9 mouse cellular contexts compared by ENCODE assay signal in genomic region chr19:40240838-40241689, GRCm38 (mm10). TPM values are rescaled to one million over a fixed set of nuclear protein-coding genes. Genes with fewer than 3 reads are reported as not detected.
DNase-seq lines count a peak whose midpoint lies in the region; ATAC-seq and TF ChIP-seq lines count a peak whose summit lies in the region.
"Had no signal": no experiment of that assay in that cellular context is flagged by ENCODE, and none has a peak within 500 bp of the region (broad histone marks: within the 10 kb centered on the region; RNA-seq: fewer than 3 reads in every experiment).

No protein-coding gene starts in this region.

- peak overlapping the region; percentile 31; the same call in 1 of the 2 replicates for H3K9ac ChIP-seq in heart, embryonic 16.5 days (ENCODE audit: low read length)
- no peak overlapping the region for H3K9ac ChIP-seq in liver, postnatal 0 days (replicated peaks)
- H3K9ac ChIP-seq in stomach, embryonic 15.5 days: no peak overlapping the region

- no peaks in the 10 kb centered on the region for H3K9me3 ChIP-seq in heart, embryonic 16.5 days (replicated peaks; ENCODE audit: control insufficient read depth, low read length)
- no peaks in the 10 kb centered on the region for H3K9me3 ChIP-seq in liver, postnatal 0 days (ENCODE audit: low read length)
- H3K9me3 ChIP-seq in stomach, embryonic 15.5 days: no peaks in the 10 kb centered on the region

- DNase-seq in adrenal gland, postnatal 14 days: peak; percentile 26
- no peak for DNase-seq in adrenal gland, adult 8-10 months
- no peak for DNase-seq in testis, postnatal 14 days (ENCODE audit: low spot score)
- DNase-seq in liver, postnatal 0 days: no peak
- DNase-seq in urinary bladder, postnatal 36 days (ENCODE audit: low spot score in 2 of 2): no peak

- peak overlapping the region; percentile 19 for H3K27ac ChIP-seq in testis, adult 2 months (ENCODE audit: control insufficient read depth, insufficient read depth, low read depth, low read length)
- H3K27ac ChIP-seq in heart, embryonic 16.5 days (ENCODE audit: low read length): peak overlapping the region; percentile 86
- H3K27ac ChIP-seq in liver, postnatal 0 days (ENCODE audit: low read depth): peak overlapping the region; percentile 45; the same call in 1 of the 2 replicates
- peak overlapping the region; percentile 31; the same call in 1 of the 2 replicates for H3K27ac ChIP-seq in stomach, embryonic 15.5 days

- ATAC-seq in heart, embryonic 16.5 days (replicated peaks; ENCODE audit: extremely low read depth, insufficient read depth, low FRiP score): peak; percentile 78
- peak; percentile 31; the same call in 1 of the 2 replicates for ATAC-seq in liver, postnatal 0 days
- ATAC-seq in stomach, embryonic 15.5 days (ENCODE audit: insufficient read depth, low FRiP score, low read depth): peak; percentile 28; the same call in 1 of the 2 replicates

- TF ChIP-seq POLR2A in testis, adult 2 months (IDR thresholded peaks at IDR 0.05; ENCODE audit: control insufficient read depth, low read depth, low read length): no peak

- 0 out of 2 replicates have a peak overlapping the region, but pooled peaks have one; percentile 20 for H3K4me2 ChIP-seq in heart, embryonic 16.5 days (ENCODE audit: low read depth, low read length)
- no peak overlapping the region for H3K4me2 ChIP-seq in liver, postnatal 0 days (ENCODE audit: low read depth, low read length)
- no peak overlapping the region for H3K4me2 ChIP-seq in stomach, embryonic 15.5 days

- TF ChIP-seq CTCF in testis, adult 2 months (IDR thresholded peaks at IDR 0.05; ENCODE audit: control insufficient read depth, insufficient read depth, insufficient replicate concordance, low read depth, low read length): no peak
- no peak for TF ChIP-seq CTCF in liver, postnatal 0 days (IDR thresholded peaks at IDR 0.05; ENCODE audit: low read depth)

- H3K27me3 ChIP-seq in testis, adult 2 months (ENCODE audit: control insufficient read depth, insufficient read depth, low read length): no peaks in the 10 kb centered on the region
- no peaks in the 10 kb centered on the region for H3K27me3 ChIP-seq in heart, embryonic 16.5 days (ENCODE audit: control insufficient read depth, insufficient read depth, low read length)
- H3K27me3 ChIP-seq in liver, postnatal 0 days (ENCODE audit: insufficient read depth, low read length): no peaks in the 10 kb centered on the region
- no peaks in the 10 kb centered on the region for H3K27me3 ChIP-seq in stomach, embryonic 15.5 days (replicated peaks)

- no peaks in the 10 kb centered on the region for H3K4me1 ChIP-seq in testis, adult 2 months (ENCODE audit: control insufficient read depth, insufficient read depth, low read length)
- peaks cover 29% of the 10 kb centered on the region for H3K4me1 ChIP-seq in heart, embryonic 16.5 days (ENCODE audit: control insufficient read depth, insufficient read depth, low read length)
- H3K4me1 ChIP-seq in liver, postnatal 0 days (ENCODE audit: insufficient read depth): 0 out of 2 replicates have a peak, but pooled peaks cover 4% of the 10 kb centered on the region
- peaks cover 9% of the 10 kb centered on the region; the same call in 1 of the 2 replicates for H3K4me1 ChIP-seq in stomach, embryonic 15.5 days

- H3K4me3 ChIP-seq in testis, adult 2 months (ENCODE audit: control insufficient read depth, low read depth, low read length): no peak overlapping the region
- H3K4me3 ChIP-seq in heart, embryonic 16.5 days (ENCODE audit: low read length): no peak overlapping the region
- H3K4me3 ChIP-seq in liver, postnatal 0 days (ENCODE audit: low read depth, low read length): no peak overlapping the region
- no peak overlapping the region for H3K4me3 ChIP-seq in stomach, embryonic 15.5 days (replicated peaks)

- no peaks in the 10 kb centered on the region for H3K36me3 ChIP-seq in testis, adult 2 months (ENCODE audit: control insufficient read depth, insufficient read depth, low read length)
- H3K36me3 ChIP-seq in heart, embryonic 16.5 days (ENCODE audit: control insufficient read depth, insufficient read depth): peaks cover 9% of the 10 kb centered on the region; the same call in 1 of the 2 replicates
- peaks cover 16% of the 10 kb centered on the region for H3K36me3 ChIP-seq in liver, postnatal 0 days (replicated peaks; ENCODE audit: insufficient read depth, low read length)
- 0 out of 2 replicates have a peak, but pooled peaks cover 4% of the 10 kb centered on the region for H3K36me3 ChIP-seq in stomach, embryonic 15.5 days

- no peak for TF ChIP-seq EP300 in liver, postnatal 0 days (IDR thresholded peaks at IDR 0.05; ENCODE audit: low read depth)

- 30% methylated on average over 14 of the region's 14 CpGs for WGBS in heart, embryonic 16.5 days
- 70% methylated on average over 14 of the region's 14 CpGs for WGBS in liver, postnatal 0 days (ENCODE audit: insufficient replicate concordance)
- 56% methylated on average over 14 of the region's 14 CpGs for WGBS in stomach, embryonic 15.5 days

RNA-seq across cellular contexts. Expression of gene Pdlim1, which starts 30.6 kb away (rescaled TPM):
- total RNA-seq in adrenal gland, postnatal 14 days (2021): 48.1 and 49.2 TPM in 2 replicates
- 10 to 100 TPM in 3 of 4 experiments, 1 to 10 TPM in 1; 9.4 to 17.0 (median 12.6) TPM for total RNA-seq in adrenal gland, adult 8-10 months (2022)
- 8.8 and 16.0 TPM in 2 replicates for polyA plus RNA-seq in testis, adult 2 months (2012; rRNA removed)
- 267 and 270 TPM in 2 replicates for polyA plus RNA-seq in heart, embryonic 16.5 days (2015; fragmentation: Nextera tagmentation; extraction: Ambion mirVana)
- polyA plus RNA-seq in liver, postnatal 0 days (2015; fragmentation: Nextera tagmentation; extraction: Ambion mirVana): 80.4 and 82.1 TPM in 2 replicates
- 192 and 198 TPM in 2 replicates for polyA plus RNA-seq in stomach, embryonic 15.5 days (2015; fragmentation: Nextera tagmentation; extraction: Ambion mirVana)

RNA-seq across cellular contexts. Expression of gene Cyp2c70, which starts 53.9 kb away (rescaled TPM):
- total RNA-seq in adrenal gland, postnatal 14 days (2021): 4.8 and 121 TPM in 2 replicates
- under 1 TPM; 0.18 to 0.94 (median 0.36) TPM for total RNA-seq in adrenal gland, adult 8-10 months (2022)
- polyA plus RNA-seq in testis, adult 2 months (2012; rRNA removed): not detected in 2 replicates
- not detected in 2 replicates for polyA plus RNA-seq in heart, embryonic 16.5 days (2015; fragmentation: Nextera tagmentation; extraction: Ambion mirVana)
- polyA plus RNA-seq in liver, postnatal 0 days (2015; fragmentation: Nextera tagmentation; extraction: Ambion mirVana): 49.8 and 59.6 TPM in 2 replicates
- polyA plus RNA-seq in stomach, embryonic 15.5 days (2015; fragmentation: Nextera tagmentation; extraction: Ambion mirVana): 2.2 and 2.9 TPM in 2 replicates
- polyA plus RNA-seq: C2C12 had no signal

Comparison
In these comparisons a context has a peak if more than half of its experiments do, and no peak if none do; other contexts are left out.
1. H3K27ac ChIP-seq: peak in every context shown above with its lines; median percentile 86 in heart, embryonic 16.5 days; 45 in liver, postnatal 0 days; 31 in stomach, embryonic 15.5 days; 19 in testis, adult 2 months.
2. ATAC-seq: peak in every context shown above with its lines; median percentile 78 in heart, embryonic 16.5 days; 31 in liver, postnatal 0 days; 28 in stomach, embryonic 15.5 days.
3. RNA of gene Cyp2c70, which starts 53.9 kb away (polyA plus RNA-seq): 49.8 to 59.6 TPM in liver, postnatal 0 days; 2.2 to 2.9 TPM in stomach, embryonic 15.5 days, not detected in testis, adult 2 months and not detected in heart, embryonic 16.5 days; every median in the first group is over 10 times any median in the second.